Mouse (Mus musculus): ENCODE data around the gene Hpcal1.
A peak's percentile ranks its signal among the peaks of the same experiment; 100 is the strongest.
"Not testable (repeated sequence)": the region's sequence is repeated elsewhere in the genome, so short reads cannot be mapped to it uniquely, and the experiment has no call there.

Hpcal1 gene

DNA sequence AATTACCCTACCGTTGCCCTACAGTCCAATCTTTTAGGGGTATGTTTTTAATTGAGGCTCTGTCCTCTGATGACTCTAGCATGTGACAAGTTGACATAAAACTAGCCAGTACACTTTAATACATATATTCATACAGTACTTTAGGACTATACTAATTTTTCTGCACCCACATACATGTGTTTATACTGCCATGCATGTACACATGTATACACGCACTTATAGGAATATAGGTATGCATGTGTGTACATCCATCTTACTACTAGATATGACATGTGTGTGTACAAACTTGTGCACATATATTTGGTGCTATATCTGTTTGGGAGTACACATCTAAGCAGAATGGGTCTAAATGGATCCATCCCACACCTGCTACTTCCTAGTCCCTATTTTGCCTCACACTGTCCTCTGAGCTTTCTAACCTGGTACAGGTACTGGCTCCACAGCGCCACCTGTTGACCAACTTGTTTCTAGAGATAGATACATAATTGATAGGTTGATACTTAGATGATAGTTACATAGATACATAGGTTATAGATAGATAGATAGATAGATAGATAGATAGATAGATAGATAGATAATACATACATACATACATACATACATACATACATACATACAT is 105.1 kb downstream of the Hpcal1 start:
- DNase-seq, result peak; percentile 17

GRCm38 (mm10) chr12:17798261-17798660 is 107.6 kb downstream of the Hpcal1 start:
- not testable (repeated sequence) for DNase-seq

DNA sequence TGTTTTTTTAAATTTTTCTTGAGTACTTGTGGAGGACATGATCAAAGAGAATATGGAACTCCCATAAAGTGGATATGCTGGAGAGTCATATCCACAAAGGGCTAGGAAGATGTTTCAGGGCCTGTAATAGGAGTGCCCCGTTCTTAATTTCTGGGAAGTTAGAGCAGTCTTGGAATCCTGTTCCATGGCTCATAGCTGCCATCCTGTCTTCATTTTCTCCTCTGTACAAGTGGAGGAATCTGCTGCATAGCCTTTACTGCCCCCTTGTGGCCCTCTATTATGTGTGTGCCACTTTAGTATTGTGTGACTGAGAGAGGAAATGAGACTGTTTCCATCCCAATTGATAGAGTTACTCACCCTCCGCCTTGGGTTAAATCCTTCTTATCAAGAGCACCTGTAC is 117.9 kb downstream of the Hpcal1 start:
- peak; percentile 68 for DNase-seq

GRCm38 (mm10) chr12:17835279-17835678 is 144.6 kb downstream of the Hpcal1 start:
- DNase-seq, result not testable (repeated sequence)
